Mouse (Mus musculus): Measurements from ENCODE around the gene Akr1cl.
A peak's percentile ranks its signal among the peaks of the same experiment; 100 is the strongest.

Gene Akr1cl

DNA sequence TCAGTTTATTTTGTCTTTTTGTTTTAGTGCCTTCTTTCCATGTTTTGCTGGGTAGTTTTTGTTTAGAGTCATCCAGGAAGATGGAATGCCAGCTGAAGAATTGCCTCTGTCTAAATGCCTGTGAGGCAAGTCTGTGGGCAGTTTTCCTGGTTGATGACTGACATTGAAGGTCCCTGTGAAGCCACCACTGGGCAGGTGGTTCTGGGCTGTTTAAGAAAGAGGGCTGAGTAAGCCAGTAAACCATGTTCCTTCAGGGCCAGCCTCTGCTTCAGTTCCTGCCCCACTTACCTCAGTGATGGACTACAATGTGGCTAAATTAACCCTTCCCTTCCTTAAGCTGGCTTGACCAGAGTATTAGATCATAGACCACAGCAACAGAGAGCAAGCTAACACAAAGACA is 44.4 kb downstream of the Akr1cl start:
- no peak for DNase-seq (ENCODE audit: extremely low spot score)

DNA sequence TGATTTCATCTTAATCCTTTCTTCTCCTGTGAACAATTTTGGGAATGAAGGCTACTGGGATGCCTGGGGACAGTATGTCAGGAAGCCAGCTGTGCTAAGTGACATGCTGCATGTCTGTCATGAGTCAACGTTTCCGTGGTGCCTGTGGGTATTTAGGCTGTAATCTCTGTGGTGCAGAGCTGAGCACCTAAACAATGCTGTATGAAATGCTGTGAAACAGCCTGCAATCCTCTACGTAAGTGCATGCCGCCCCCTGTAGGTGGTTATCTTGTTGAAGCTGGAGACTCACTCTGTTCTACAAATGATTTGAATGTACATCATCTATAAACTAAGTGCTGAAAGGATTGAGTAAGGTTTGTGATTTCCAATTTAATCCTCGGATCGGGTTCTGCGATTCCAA is 46.4 kb downstream of the Akr1cl start:
- peak; percentile 47 for DNase-seq (ENCODE audit: extremely low spot score)

DNA sequence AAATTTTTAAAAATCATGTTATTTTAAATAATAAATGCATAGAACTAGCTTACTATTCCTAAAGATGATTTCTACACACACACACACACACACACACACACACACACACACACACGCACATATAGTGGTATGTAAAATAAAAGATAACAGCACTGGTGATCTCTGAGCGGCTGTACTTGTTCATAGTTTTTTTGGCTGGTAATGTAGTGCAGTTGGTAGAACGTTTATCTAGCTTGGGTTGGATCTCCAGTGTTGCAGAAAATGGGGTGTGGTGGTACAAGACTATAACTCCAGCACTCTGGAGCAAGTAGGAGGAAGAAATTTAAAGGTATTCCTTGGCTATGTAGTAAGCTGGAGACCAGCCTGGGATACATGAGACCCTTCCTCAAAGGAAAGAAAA is 49.3 kb downstream of the Akr1cl start:
- DNase-seq (ENCODE audit: extremely low spot score) = no peak

DNA sequence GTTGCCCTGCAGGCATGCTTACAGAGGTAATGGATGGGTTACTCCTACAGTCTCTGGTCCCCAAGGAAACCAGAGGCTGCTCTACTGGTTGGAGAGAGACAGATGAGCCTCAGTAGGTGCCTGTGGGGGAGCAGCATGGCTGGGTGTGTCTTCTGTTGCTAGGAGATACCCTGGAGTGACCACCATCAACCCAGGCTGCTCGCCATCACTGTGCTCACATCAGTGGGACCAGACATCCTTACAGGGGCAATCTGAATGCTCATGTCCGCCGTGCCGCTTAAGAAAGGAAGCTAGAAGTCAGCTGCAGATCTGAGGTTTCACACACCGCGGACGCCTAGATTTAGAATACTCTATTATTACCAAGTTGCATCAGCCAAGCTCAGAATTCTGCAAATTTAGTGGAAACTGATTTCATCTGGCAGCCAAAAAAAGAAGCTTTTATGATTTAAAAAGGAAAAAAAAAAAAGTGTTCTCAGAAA is 54.2 kb downstream of the Akr1cl start:
- DNase-seq (ENCODE audit: extremely low spot score) = no peak

DNA sequence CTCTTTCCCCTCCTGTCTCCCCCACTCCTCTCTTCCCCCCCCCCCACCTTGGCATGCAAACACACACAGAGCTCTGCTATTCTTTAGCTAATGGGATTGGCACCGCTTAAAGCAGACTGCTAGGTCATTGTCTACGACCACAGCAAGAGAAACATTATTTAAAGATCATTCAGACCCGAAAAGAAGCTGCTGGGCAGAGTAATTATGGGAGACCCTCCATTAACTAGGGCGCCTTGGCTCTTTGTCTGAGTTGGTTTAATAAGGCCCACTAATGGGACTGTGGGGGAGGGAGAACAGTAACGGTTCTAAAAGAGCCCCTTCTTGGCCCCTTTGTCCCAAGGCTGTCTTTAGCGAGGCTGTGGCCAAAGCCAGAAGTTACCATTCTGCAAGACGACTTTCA is 57.2 kb downstream of the Akr1cl start:
- peak; percentile 20 for DNase-seq (ENCODE audit: extremely low spot score)

DNA sequence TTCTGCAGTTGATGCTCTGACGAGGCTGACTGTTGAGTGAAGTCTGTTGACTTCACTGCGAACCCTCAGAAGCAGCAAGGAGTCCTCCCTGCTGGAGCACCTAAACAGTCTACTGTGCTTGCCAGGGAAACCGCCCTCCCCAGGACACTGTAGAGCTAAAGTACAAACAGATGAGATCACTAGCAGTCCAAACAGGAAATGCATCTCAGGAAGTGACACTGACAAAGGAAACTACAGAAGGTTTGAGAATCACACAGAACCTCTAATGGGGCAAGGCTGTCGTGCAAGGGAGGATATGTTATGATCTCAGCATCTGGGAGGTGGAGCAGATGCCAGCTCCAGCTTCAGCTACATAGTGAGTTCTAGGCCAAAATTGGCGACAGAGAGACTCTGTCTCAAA is 61.9 kb downstream of the Akr1cl start:
- no peak for DNase-seq (ENCODE audit: extremely low spot score)

Data from embryo, embryonic 9.5 days (tissue).